Mouse (Mus musculus) bone marrow, adult 2 months (tissue): ENCODE data around the gene Faim.

ENCODE experiments used
- CTCF ChIP-seq: fragments of 200-500 bp; IDR thresholded peaks from 2 replicates; pipeline ENCODE4 v1.5.1; 2011; ENCODE audit warnings: low read length, control low read depth; ENCODE audit not compliant: control insufficient read depth, insufficient read depth
- POLR2A ChIP-seq: fragments of 200-500 bp; IDR thresholded peaks from 2 replicates; pipeline ENCODE4 v1.6.1; 2011; ENCODE audit warnings: low read depth, mild to moderate bottlenecking, control low read depth, low read length, borderline replicate concordance; ENCODE audit not compliant: control insufficient read depth

GRCm38 (mm10) chr9:99021751-99022150, 35.6 kb downstream of the Faim start:
- no peak for TF ChIP-seq CTCF
- TF ChIP-seq POLR2A, result no peak
